In genomic region chr11:94236074-94236473, GRCm38 (mm10) we compare ENCODE assay signal across 8 mouse cellular contexts. TPM values are rescaled to one million over a fixed set of nuclear protein-coding genes. Genes with fewer than 3 reads are reported as not detected.
DNase-seq lines count a peak whose midpoint lies in the region; ATAC-seq and TF ChIP-seq lines count a peak whose summit lies in the region.

No protein-coding gene starts in this region.

- H3K36me3 ChIP-seq in embryonic facial prominence, embryonic 10.5 days (replicated peaks): no peaks in the 10 kb centered on the region
- H3K36me3 ChIP-seq in heart, adult 2 months (ENCODE audit: control insufficient read depth, insufficient read depth, low read length): no peaks in the 10 kb centered on the region
- no peaks in the 10 kb centered on the region; the same call in 1 of the 2 replicates for H3K36me3 ChIP-seq in limb, embryonic 11.5 days (ENCODE audit: control insufficient read depth, insufficient read depth, low read length)
- H3K36me3 ChIP-seq in midbrain, embryonic 12.5 days: no peaks in the 10 kb centered on the region
- H3K36me3 ChIP-seq in small intestine, adult 2 months (ENCODE audit: control insufficient read depth, insufficient read depth, low read length): no peaks in the 10 kb centered on the region

- peak overlapping the region; percentile 84 for H3K27ac ChIP-seq in embryonic facial prominence, embryonic 10.5 days (replicated peaks)
- no peak overlapping the region for H3K27ac ChIP-seq in heart, adult 2 months
- no peak overlapping the region for H3K27ac ChIP-seq in limb, embryonic 11.5 days (replicated peaks; ENCODE audit: low read depth, low read length)
- H3K27ac ChIP-seq in midbrain, embryonic 12.5 days (replicated peaks): peak overlapping the region; percentile 61
- no peak overlapping the region for H3K27ac ChIP-seq in small intestine, adult 2 months (ENCODE audit: insufficient read depth, low read depth, low read length)

- peak; percentile 72; the same call in 1 of the 2 replicates for ATAC-seq in limb, embryonic 11.5 days (ENCODE audit: insufficient number of reproducible peaks, low FRiP score, low TSS enrichment, low read depth)
- peak; percentile 79 for ATAC-seq in midbrain, embryonic 12.5 days (ENCODE audit: low FRiP score, low read depth)

- H3K4me3 ChIP-seq in embryonic facial prominence, embryonic 10.5 days: 0 out of 2 replicates have a peak overlapping the region, but pooled peaks have one; percentile 11
- H3K4me3 ChIP-seq in heart, adult 2 months: no peak overlapping the region
- H3K4me3 ChIP-seq in limb, embryonic 11.5 days (ENCODE audit: low read depth, low read length): no peak overlapping the region
- H3K4me3 ChIP-seq in midbrain, embryonic 12.5 days: no peak overlapping the region
- no peak overlapping the region for H3K4me3 ChIP-seq in small intestine, adult 2 months (ENCODE audit: low read depth, low read length)

- intact Hi-C loops in heart, adult 2 months (cut with DNase I): loop anchor here (1.0 to 2.0 kb wide), 3 partner anchors 41 to 251 kb away; partner anchors contain the start of gene Spata20

- no peak overlapping the region for H3K4me2 ChIP-seq in limb, embryonic 11.5 days (ENCODE audit: low read depth, severe bottlenecking)
- H3K4me2 ChIP-seq in midbrain, embryonic 12.5 days (replicated peaks): no peak overlapping the region

- TF ChIP-seq EP300 in heart, adult 2 months (IDR thresholded peaks at IDR 0.05; ENCODE audit: insufficient read depth, low read depth, low read length): peak; percentile 89; the same call in 1 of the 2 replicates

- peaks cover 40% of the 10 kb centered on the region for H3K4me1 ChIP-seq in embryonic facial prominence, embryonic 10.5 days
- peaks cover 15% of the 10 kb centered on the region for H3K4me1 ChIP-seq in heart, adult 2 months (ENCODE audit: control insufficient read depth, insufficient read depth, low read length)
- H3K4me1 ChIP-seq in limb, embryonic 11.5 days (ENCODE audit: control insufficient read depth, insufficient read depth, low read length): peaks cover 13% of the 10 kb centered on the region; the same call in 1 of the 2 replicates
- H3K4me1 ChIP-seq in midbrain, embryonic 12.5 days: peaks cover 20% of the 10 kb centered on the region; the same call in 1 of the 2 replicates
- H3K4me1 ChIP-seq in small intestine, adult 2 months (ENCODE audit: control insufficient read depth, insufficient read depth, insufficient read length, low read length): peaks cover 4% of the 10 kb centered on the region

- peaks cover 4% of the 10 kb centered on the region; the same call in 1 of the 2 replicates for H3K27me3 ChIP-seq in embryonic facial prominence, embryonic 10.5 days (replicated peaks; ENCODE audit: low read depth, poor library complexity, severe bottlenecking)
- H3K27me3 ChIP-seq in heart, adult 2 months (ENCODE audit: control insufficient read depth, insufficient read depth, low read length): no peaks in the 10 kb centered on the region
- no peaks in the 10 kb centered on the region for H3K27me3 ChIP-seq in limb, embryonic 11.5 days (ENCODE audit: control insufficient read depth, insufficient read depth, low read length)
- H3K27me3 ChIP-seq in midbrain, embryonic 12.5 days: peaks cover 3% of the 10 kb centered on the region; the same call in 1 of the 2 replicates
- no peaks in the 10 kb centered on the region for H3K27me3 ChIP-seq in small intestine, adult 2 months (ENCODE audit: control insufficient read depth, insufficient read depth, low read length)

- 24% methylated on average over 3 of the region's 3 CpGs for WGBS in embryonic facial prominence, embryonic 10.5 days
- WGBS in heart, adult 2 months: 31% methylated on average over 3 of the region's 3 CpGs
- WGBS in limb, embryonic 11.5 days: 29% methylated on average over 3 of the region's 3 CpGs
- WGBS in midbrain, embryonic 12.5 days: 23% methylated on average over 3 of the region's 3 CpGs
- 31% methylated on average over 3 of the region's 3 CpGs for WGBS in small intestine, adult 2 months

- no peaks in the 10 kb centered on the region for H3K9me3 ChIP-seq in embryonic facial prominence, embryonic 10.5 days
- H3K9me3 ChIP-seq in limb, embryonic 11.5 days (ENCODE audit: control insufficient read depth, low read length): no peaks in the 10 kb centered on the region
- H3K9me3 ChIP-seq in midbrain, embryonic 12.5 days: no peaks in the 10 kb centered on the region

- DNase-seq in A20 (ENCODE audit: low read depth, low spot score): peak; percentile 75
- peak; percentile 76 for DNase-seq in adrenal gland, postnatal 10 days
- peak; percentile 81 for DNase-seq in embryonic facial prominence, embryonic 10.5 days (ENCODE audit: low spot score)
- DNase-seq in heart, adult 2 months: peak; percentile 66 to 71
- DNase-seq in kidney, adult 18-20 months: peak; percentile 61
- DNase-seq in limb, embryonic 11.5 days (ENCODE audit: low spot score): peak; percentile 74

- peak; percentile 92 for TF ChIP-seq CTCF in heart, adult 2 months (IDR thresholded peaks at IDR 0.05)
- TF ChIP-seq CTCF in small intestine, adult 2 months (IDR thresholded peaks at IDR 0.05; ENCODE audit: extremely low read depth, insufficient read length, insufficient replicate concordance, low read depth, low read length): peak; percentile 87; the same call in 1 of the 2 replicates

- TF ChIP-seq POLR2A in heart, adult 2 months (IDR thresholded peaks at IDR 0.05; ENCODE audit: insufficient read depth, low read depth, low read length): no peak
- no peak for TF ChIP-seq POLR2A in small intestine, adult 2 months (IDR thresholded peaks at IDR 0.05; ENCODE audit: low read depth, low read length)

- H3K9ac ChIP-seq in heart, adult 2 months (ENCODE audit: low read depth, low read length): no peak overlapping the region
- H3K9ac ChIP-seq in limb, embryonic 11.5 days (ENCODE audit: low read length): no peak overlapping the region
- H3K9ac ChIP-seq in midbrain, embryonic 12.5 days (replicated peaks): no peak overlapping the region

- H3K79me2 ChIP-seq in heart, adult 2 months (replicated peaks; ENCODE audit: control insufficient read depth, insufficient read depth, low read length): no peaks in the 10 kb centered on the region

RNA-seq across cellular contexts. Expression of gene Wfikkn2, which starts 9.7 kb away (rescaled TPM):
- total RNA-seq in adrenal gland, postnatal 10 days (2021): 1 to 10 TPM in 1 of 2 experiments, under 1 TPM in 1; 0.63 to 1.1 TPM
- polyA plus RNA-seq in embryonic facial prominence, embryonic 10.5 days (2016; fragmentation: Nextera tagmentation; extraction: Ambion mirVana): 1.1 and 2.4 TPM in 2 replicates
- 1 to 10 TPM; 4.3 to 6.3 TPM for total RNA-seq in heart, adult 2 months (2021)
- polyA plus RNA-seq in heart, adult 2 months (2012; rRNA removed): 4.5 and 4.6 TPM in 2 replicates
- 5.3 and 8.0 TPM in 2 replicates for polyA plus RNA-seq in limb, embryonic 11.5 days (2014; fragmentation: Nextera tagmentation; extraction: Ambion mirVana)
- polyA plus RNA-seq in midbrain, embryonic 12.5 days (2016; fragmentation: Nextera tagmentation; extraction: Ambion mirVana): 3.8 and 4.5 TPM in 2 replicates
- polyA plus RNA-seq in small intestine, adult 2 months (2012; rRNA removed): 0.55 and 0.82 TPM in 2 replicates

RNA-seq across cellular contexts. Expression of gene Tob1, which starts 24.8 kb away (rescaled TPM):
- total RNA-seq in adrenal gland, postnatal 10 days (2021): 100 to 1,000 TPM; 111 to 183 TPM
- 18.4 and 22.1 TPM in 2 replicates for polyA plus RNA-seq in embryonic facial prominence, embryonic 10.5 days (2016; fragmentation: Nextera tagmentation; extraction: Ambion mirVana)
- total RNA-seq in heart, adult 2 months (2021): 10 to 100 TPM; 47.6 to 55.1 TPM
- polyA plus RNA-seq in heart, adult 2 months (2012; rRNA removed): 29.0 and 33.1 TPM in 2 replicates
- polyA plus RNA-seq in limb, embryonic 11.5 days (2014; fragmentation: Nextera tagmentation; extraction: Ambion mirVana): 28.9 and 31.8 TPM in 2 replicates
- 36.7 and 38.3 TPM in 2 replicates for polyA plus RNA-seq in midbrain, embryonic 12.5 days (2016; fragmentation: Nextera tagmentation; extraction: Ambion mirVana)
- 80.2 and 180 TPM in 2 replicates for polyA plus RNA-seq in small intestine, adult 2 months (2012; rRNA removed)

RNA-seq across cellular contexts. Expression of gene Gm21885, which starts 45.6 kb away (rescaled TPM):
- total RNA-seq in adrenal gland, postnatal 10 days (2021): not detected
- 0.39 TPM in 1 of 2 replicates, not detected in the other for polyA plus RNA-seq in embryonic facial prominence, embryonic 10.5 days (2016; fragmentation: Nextera tagmentation; extraction: Ambion mirVana)
- under 1 TPM; 0.30 to 0.44 TPM for total RNA-seq in heart, adult 2 months (2021)
- not detected in 2 replicates for polyA plus RNA-seq in heart, adult 2 months (2012; rRNA removed)
- polyA plus RNA-seq in limb, embryonic 11.5 days (2014; fragmentation: Nextera tagmentation; extraction: Ambion mirVana): 0.51 and 0.52 TPM in 2 replicates
- polyA plus RNA-seq in midbrain, embryonic 12.5 days (2016; fragmentation: Nextera tagmentation; extraction: Ambion mirVana): 0.32 and 0.42 TPM in 2 replicates
- 2.1 and 4.1 TPM in 2 replicates for polyA plus RNA-seq in small intestine, adult 2 months (2012; rRNA removed)

Comparison
In these comparisons a context has a peak if more than half of its experiments do, and no peak if none do; other contexts are left out.
1. H3K27ac ChIP-seq: peak in embryonic facial prominence, embryonic 10.5 days (single experiment) and midbrain, embryonic 12.5 days (single experiment); none in heart, adult 2 months (single experiment), limb, embryonic 11.5 days (single experiment) and small intestine, adult 2 months (single experiment).
2. Peak in every context shown above with its lines, with median percentiles within 50 percentile points of each other: DNase-seq.